Mouse (Mus musculus): ENCODE results near the gene Tpi1. TPM values are rescaled to one million over a fixed set of nuclear protein-coding genes. Genes with fewer than 3 reads are reported as not detected.

Gene Tpi1
- polyA plus RNA-seq, 1 experiment: 604 TPM

- no peak for TF ChIP-seq MYOD1 (IDR thresholded peaks at IDR 0.05; ENCODE audit: control insufficient read depth, insufficient read length, low read depth)
- TF ChIP-seq CEBPB (IDR thresholded peaks at IDR 0.05; ENCODE audit: low read depth): no peak
- TF ChIP-seq MAX (IDR thresholded peaks at IDR 0.05): no peak
- TF ChIP-seq MYOG (IDR thresholded peaks at IDR 0.05; ENCODE audit: control insufficient read depth, extremely low read depth, insufficient read length): no peak
- no peak for TF ChIP-seq CTCF (IDR thresholded peaks at IDR 0.05; ENCODE audit: control insufficient read depth, insufficient read depth, insufficient read length)
- TF ChIP-seq FOSL1 (IDR thresholded peaks at IDR 0.05; ENCODE audit: insufficient read depth, low read length, poor library complexity, severe bottlenecking): no peak
- Histone ChIP-seq H3K79me3 (ENCODE audit: low read depth) (peaks cover 8% of the 10 kb centered on the region), H3K36me3 (ENCODE audit: control insufficient read depth, insufficient read depth) (peaks cover 77% of the 10 kb centered on the region), H3K4me3 (ENCODE audit: insufficient read depth, poor library complexity, severe bottlenecking) (no peak overlapping the region), H3K27me3 (ENCODE audit: control insufficient read depth, insufficient read depth, insufficient read length) (no peaks in the 10 kb centered on the region), H3ac (ENCODE audit: control insufficient read depth, insufficient read length, low read depth) (no peak overlapping the region), H3K79me2 (ENCODE audit: control insufficient read depth, insufficient read depth) (peaks cover 10% of the 10 kb centered on the region)
These were observed 3.9 kb upstream of the Tpi1 start for GRCm38 (mm10) chr6:124817971-124818370.

- peaks cover 12% of the 10 kb centered on the region for H3K79me3 ChIP-seq (ENCODE audit: low read depth)
- no peak for TF ChIP-seq USF1 (IDR thresholded peaks at IDR 0.05; ENCODE audit: low read depth)
- TF ChIP-seq FOSL1 (IDR thresholded peaks at IDR 0.05; ENCODE audit: insufficient read depth, low read length, poor library complexity, severe bottlenecking): no peak
- TF ChIP-seq CEBPB (IDR thresholded peaks at IDR 0.05; ENCODE audit: low read depth): no peak
- no peak for TF ChIP-seq CTCF (IDR thresholded peaks at IDR 0.05; ENCODE audit: control insufficient read depth, insufficient read depth, insufficient read length)
- TF ChIP-seq MYOG (IDR thresholded peaks at IDR 0.05; ENCODE audit: control insufficient read depth, extremely low read depth, insufficient read length): no peak
- H3K4me3 ChIP-seq (ENCODE audit: insufficient read depth, poor library complexity, severe bottlenecking): no peak overlapping the region
- H3ac ChIP-seq (ENCODE audit: control insufficient read depth, insufficient read length, low read depth): no peak overlapping the region
- H3K79me2 ChIP-seq (ENCODE audit: control insufficient read depth, insufficient read depth): peaks cover 14% of the 10 kb centered on the region
- H3K27me3 ChIP-seq (ENCODE audit: control insufficient read depth, insufficient read depth, insufficient read length): no peaks in the 10 kb centered on the region
- peaks cover 75% of the 10 kb centered on the region for H3K36me3 ChIP-seq (ENCODE audit: control insufficient read depth, insufficient read depth)
These were observed 3.5 kb upstream of the Tpi1 start for GRCm38 (mm10) chr6:124817563-124817962.

DNA sequence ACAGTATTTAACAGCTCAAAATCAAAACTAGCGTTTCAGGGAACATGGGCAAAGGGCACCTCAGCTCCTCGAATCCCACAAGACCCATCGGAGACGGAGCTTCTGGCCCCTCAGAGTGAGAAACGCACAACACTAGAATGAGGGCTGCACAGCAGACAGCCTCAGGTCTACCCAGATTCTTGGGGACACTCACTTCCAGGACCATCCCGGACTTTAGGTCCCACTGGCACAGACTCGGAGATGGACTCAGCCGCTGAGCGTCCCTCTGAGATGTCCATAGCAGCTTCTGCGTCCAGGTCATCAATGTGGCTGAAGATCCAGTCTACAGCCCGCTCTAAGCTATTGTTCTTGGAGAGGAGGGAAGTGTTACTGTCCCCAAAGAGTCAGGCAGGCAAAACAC lies 3.0 kb upstream of the Tpi1 start:
- peaks cover 75% of the 10 kb centered on the region for H3K36me3 ChIP-seq (ENCODE audit: control insufficient read depth, insufficient read depth)
- TF ChIP-seq MYOD1 (IDR thresholded peaks at IDR 0.05; ENCODE audit: control insufficient read depth, insufficient read length, low read depth): no peak
- no peak for TF ChIP-seq MYOG (IDR thresholded peaks at IDR 0.05; ENCODE audit: control insufficient read depth, extremely low read depth, insufficient read length)
- TF ChIP-seq MAX (IDR thresholded peaks at IDR 0.05): no peak
- TF ChIP-seq CEBPB (IDR thresholded peaks at IDR 0.05; ENCODE audit: low read depth): no peak
- TF ChIP-seq USF1 (IDR thresholded peaks at IDR 0.05; ENCODE audit: low read depth): no peak
- no peak for TF ChIP-seq FOSL1 (IDR thresholded peaks at IDR 0.05; ENCODE audit: insufficient read depth, low read length, poor library complexity, severe bottlenecking)
- TF ChIP-seq CTCF (IDR thresholded peaks at IDR 0.05; ENCODE audit: control insufficient read depth, insufficient read depth, insufficient read length): no peak
- H3K79me2 ChIP-seq (ENCODE audit: control insufficient read depth, insufficient read depth): peaks cover 19% of the 10 kb centered on the region
- peaks cover 16% of the 10 kb centered on the region for H3K79me3 ChIP-seq (ENCODE audit: low read depth)
- no peaks in the 10 kb centered on the region for H3K27me3 ChIP-seq (ENCODE audit: control insufficient read depth, insufficient read depth, insufficient read length)
- no peak overlapping the region for H3K4me3 ChIP-seq (ENCODE audit: insufficient read depth, poor library complexity, severe bottlenecking)
- H3ac ChIP-seq (ENCODE audit: control insufficient read depth, insufficient read length, low read depth): no peak overlapping the region

DNA sequence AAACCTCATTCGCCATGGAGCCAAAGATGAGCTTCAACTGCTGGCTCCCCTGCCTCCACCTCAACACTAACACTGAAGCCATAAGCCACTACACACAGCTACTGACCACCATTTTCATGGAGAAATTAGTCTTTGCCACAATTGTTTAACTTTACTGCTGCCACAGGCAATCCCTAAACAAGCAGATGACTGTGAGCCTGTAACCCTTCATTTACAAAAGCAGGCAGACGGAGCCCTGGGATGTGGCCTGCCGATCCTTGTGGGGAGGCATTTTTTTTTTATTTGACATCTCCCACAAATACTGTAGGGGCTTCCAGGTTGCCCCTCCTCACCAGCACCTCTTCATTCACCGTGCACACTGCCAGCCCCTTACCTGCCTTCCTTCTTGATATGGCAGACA lies 2.5 kb upstream of the Tpi1 start:
- Histone ChIP-seq H3K4me3 (ENCODE audit: insufficient read depth, poor library complexity, severe bottlenecking) (no peak overlapping the region), H3K79me2 (ENCODE audit: control insufficient read depth, insufficient read depth) (peaks cover 24% of the 10 kb centered on the region), H3K36me3 (ENCODE audit: control insufficient read depth, insufficient read depth) (peaks cover 75% of the 10 kb centered on the region), H3K27me3 (ENCODE audit: control insufficient read depth, insufficient read depth, insufficient read length) (no peaks in the 10 kb centered on the region), H3ac (ENCODE audit: control insufficient read depth, insufficient read length, low read depth) (no peak overlapping the region), H3K79me3 (ENCODE audit: low read depth) (peaks cover 21% of the 10 kb centered on the region)
- TF ChIP-seq CEBPB (IDR thresholded peaks at IDR 0.05; ENCODE audit: low read depth) (no peak), MAX (IDR thresholded peaks at IDR 0.05) (no peak), MYOD1 (IDR thresholded peaks at IDR 0.05; ENCODE audit: control insufficient read depth, insufficient read length, low read depth) (no peak), MYOG (IDR thresholded peaks at IDR 0.05; ENCODE audit: control insufficient read depth, extremely low read depth, insufficient read length) (no peak), CTCF (IDR thresholded peaks at IDR 0.05; ENCODE audit: control insufficient read depth, insufficient read depth, insufficient read length) (no peak), USF1 (IDR thresholded peaks at IDR 0.05; ENCODE audit: low read depth) (no peak), FOSL1 (IDR thresholded peaks at IDR 0.05; ENCODE audit: insufficient read depth, low read length, poor library complexity, severe bottlenecking) (no peak)

DNA sequence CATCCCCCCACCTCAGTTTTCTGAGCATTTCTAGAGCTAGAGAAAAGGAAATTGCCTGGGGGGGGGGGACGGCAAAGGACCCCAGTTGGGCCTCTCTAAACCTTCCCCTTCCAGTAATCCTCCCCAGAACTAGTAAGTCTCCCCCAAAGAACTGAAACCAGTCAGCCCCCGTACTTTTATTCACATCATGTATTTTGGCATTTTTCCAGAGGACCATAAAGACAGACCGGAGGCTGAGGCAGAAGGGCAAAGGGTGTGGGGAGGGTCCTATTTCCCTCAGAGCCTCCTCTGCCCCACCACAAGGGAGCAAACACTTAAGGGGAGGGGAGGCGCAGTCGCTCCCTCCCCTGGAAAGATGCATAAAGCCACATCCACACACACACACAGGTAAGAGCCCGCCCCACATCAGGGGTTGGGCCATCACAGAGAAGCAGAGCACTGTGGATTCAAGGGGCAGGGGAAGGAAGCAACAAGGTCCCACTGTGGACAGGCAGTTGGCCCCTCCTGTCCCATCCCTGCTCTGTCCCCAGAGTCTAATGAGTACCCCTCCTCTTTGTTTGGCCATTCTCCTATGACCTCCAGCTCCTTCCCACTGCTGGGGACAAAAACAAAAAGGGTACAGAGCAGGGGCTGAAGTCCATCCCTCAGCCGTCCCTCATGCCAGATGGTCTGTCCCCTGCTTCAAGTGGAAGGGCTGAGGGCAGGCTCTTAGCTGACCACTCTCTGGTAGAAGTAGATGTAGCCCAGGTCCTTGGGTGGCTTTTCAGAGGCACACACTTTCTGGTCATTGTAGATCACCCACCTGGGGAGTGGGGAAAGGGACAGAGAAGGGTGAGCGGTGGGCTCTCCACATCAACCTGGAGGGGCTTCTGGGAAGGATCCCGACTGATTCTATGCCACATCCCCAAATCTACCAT lies 1.0 kb upstream of the Tpi1 start:
- Histone ChIP-seq H3K79me3 (ENCODE audit: low read depth) (peaks cover 26% of the 10 kb centered on the region), H3K27me3 (ENCODE audit: control insufficient read depth, insufficient read depth, insufficient read length) (no peaks in the 10 kb centered on the region), H3K4me3 (ENCODE audit: insufficient read depth, poor library complexity, severe bottlenecking) (no peak overlapping the region), H3K36me3 (ENCODE audit: control insufficient read depth, insufficient read depth) (peaks cover 75% of the 10 kb centered on the region), H3K79me2 (ENCODE audit: control insufficient read depth, insufficient read depth) (peaks cover 33% of the 10 kb centered on the region), H3ac (ENCODE audit: control insufficient read depth, insufficient read length, low read depth) (no peak overlapping the region)
- no peak for TF ChIP-seq FOSL1 (IDR thresholded peaks at IDR 0.05; ENCODE audit: insufficient read depth, low read length, poor library complexity, severe bottlenecking)
- no peak for TF ChIP-seq MYOG (IDR thresholded peaks at IDR 0.05; ENCODE audit: control insufficient read depth, extremely low read depth, insufficient read length)
- no peak for TF ChIP-seq MYOD1 (IDR thresholded peaks at IDR 0.05; ENCODE audit: control insufficient read depth, insufficient read length, low read depth)
- no peak for TF ChIP-seq CEBPB (IDR thresholded peaks at IDR 0.05; ENCODE audit: low read depth)
